Mouse (Mus musculus) testis, adult 2 months (tissue): ENCODE results near the gene Lin52.

Source experiments
- CTCF ChIP-seq: fragments of 200-500 bp; IDR thresholded peaks from 2 replicates; pipeline ENCODE4 v1.5.1; 2012; ENCODE audit warnings: low read depth, mild to moderate bottlenecking, inconsistent platforms, low read length, moderate library complexity; ENCODE audit not compliant: control insufficient read depth, insufficient read depth, insufficient replicate concordance
- POLR2A ChIP-seq: fragments of 200-500 bp; IDR thresholded peaks from 2 replicates; pipeline ENCODE4 v1.6.1; 2012; ENCODE audit warnings: low read depth, mild to moderate bottlenecking, inconsistent platforms, low read length, moderate library complexity; ENCODE audit not compliant: control insufficient read depth

GRCm38 (mm10) chr12:84523728-84524127, 72.5 kb downstream of the Lin52 start:
- TF ChIP-seq CTCF (no peak), POLR2A (no peak)
